Mouse (Mus musculus): ENCODE data around the gene Adcy4. TPM values are rescaled to one million over a fixed set of nuclear protein-coding genes. Genes with fewer than 3 reads are reported as not detected.
"Not testable (repeated sequence)": the region's sequence is repeated elsewhere in the genome, so short reads cannot be mapped to it uniquely, and the experiment has no call there.

Gene Adcy4
- polyA plus RNA-seq, 1 experiment, result 18.0 TPM

- no peak overlapping the region for H3K27ac ChIP-seq (ENCODE audit: insufficient read depth, low read length)
- TF ChIP-seq CTCF (IDR thresholded peaks at IDR 0.05; ENCODE audit: borderline replicate concordance, insufficient read depth, low read length), result no peak
- TF ChIP-seq POLR2A (IDR thresholded peaks at IDR 0.05; ENCODE audit: low read depth, low read length), result peak; percentile 53
- peak overlapping the region; percentile 15 for H3K4me3 ChIP-seq (ENCODE audit: insufficient read depth, low read length)
- no peaks in the 10 kb centered on the region for H3K4me1 ChIP-seq (ENCODE audit: control insufficient read depth, insufficient read depth, low read length)
Observed at GRCm38 (mm10) chr14:55762001-55762821, 21.7 kb downstream of the Adcy4 start.

- H3K4me3 ChIP-seq (ENCODE audit: insufficient read depth, low read length), result peak within 1 kb of the TSS; percentile 15
- no peaks in the 10 kb centered on the region for H3K4me1 ChIP-seq (ENCODE audit: control insufficient read depth, insufficient read depth, low read length)
- TF ChIP-seq CTCF (IDR thresholded peaks at IDR 0.05; ENCODE audit: borderline replicate concordance, insufficient read depth, low read length) (no peak), POLR2A (IDR thresholded peaks at IDR 0.05; ENCODE audit: low read depth, low read length) (no peak)
- H3K27ac ChIP-seq (ENCODE audit: insufficient read depth, low read length), result no peak within 1 kb of the TSS
Observed at GRCm38 (mm10) chr14:55761163-55761562, 22.7 kb downstream of the Adcy4 start, which contains the start of gene Ltb4r2. Ltb4r2 (plus strand) TSS chr14:55761428.

GRCm38 (mm10) chr14:55760156-55760555, 23.7 kb downstream of the Adcy4 start:
- H3K27ac ChIP-seq (ENCODE audit: insufficient read depth, low read length); H3K4me1 ChIP-seq (ENCODE audit: control insufficient read depth, insufficient read depth, low read length); H3K4me3 ChIP-seq (ENCODE audit: insufficient read depth, low read length): not testable (repeated sequence)
- TF ChIP-seq CTCF (IDR thresholded peaks at IDR 0.05; ENCODE audit: borderline replicate concordance, insufficient read depth, low read length), result peak; percentile 45; the same call in 1 of the 2 replicates

- H3K27ac ChIP-seq (ENCODE audit: insufficient read depth, low read length), result no peak within 1 kb of the TSS
- no peak within 1 kb of the TSS for H3K4me3 ChIP-seq (ENCODE audit: insufficient read depth, low read length)
- no peaks in the 10 kb centered on the region for H3K4me1 ChIP-seq (ENCODE audit: control insufficient read depth, insufficient read depth, low read length)
- TF ChIP-seq POLR2A (IDR thresholded peaks at IDR 0.05; ENCODE audit: low read depth, low read length) (no peak), CTCF (IDR thresholded peaks at IDR 0.05; ENCODE audit: borderline replicate concordance, insufficient read depth, low read length) (peak; percentile 19; the same call in 1 of the 2 replicates)
Observed at GRCm38 (mm10) chr14:55758363-55758784, 25.5 kb downstream of the Adcy4 start, which contains the start of gene Cideb. Cideb (minus strand) TSS chr14:55758458.

GRCm38 (mm10) chr14:55757566-55757965, 26.3 kb downstream of the Adcy4 start:
- no peak overlapping the region for H3K4me3 ChIP-seq (ENCODE audit: insufficient read depth, low read length)
- H3K27ac ChIP-seq (ENCODE audit: insufficient read depth, low read length), result no peak overlapping the region
- TF ChIP-seq CTCF (IDR thresholded peaks at IDR 0.05; ENCODE audit: borderline replicate concordance, insufficient read depth, low read length) (no peak), POLR2A (IDR thresholded peaks at IDR 0.05; ENCODE audit: low read depth, low read length) (no peak)
- H3K4me1 ChIP-seq (ENCODE audit: control insufficient read depth, insufficient read depth, low read length), result no peaks in the 10 kb centered on the region

- peak overlapping the region; percentile 76 for H3K4me3 ChIP-seq (ENCODE audit: insufficient read depth, low read length)
- no peak overlapping the region for H3K27ac ChIP-seq (ENCODE audit: insufficient read depth, low read length)
- no peaks in the 10 kb centered on the region; the same call in 1 of the 2 replicates for H3K4me1 ChIP-seq (ENCODE audit: control insufficient read depth, insufficient read depth, low read length)
- TF ChIP-seq CTCF (IDR thresholded peaks at IDR 0.05; ENCODE audit: borderline replicate concordance, insufficient read depth, low read length) (no peak), POLR2A (IDR thresholded peaks at IDR 0.05; ENCODE audit: low read depth, low read length) (no peak)
Observed at GRCm38 (mm10) chr14:55747051-55747847, 36.6 kb downstream of the Adcy4 start.

- H3K4me3 ChIP-seq (ENCODE audit: insufficient read depth, low read length), result peak overlapping the region; percentile 76
- H3K4me1 ChIP-seq (ENCODE audit: control insufficient read depth, insufficient read depth, low read length), result no peaks in the 10 kb centered on the region; the same call in 1 of the 2 replicates
- H3K27ac ChIP-seq (ENCODE audit: insufficient read depth, low read length), result no peak overlapping the region
- TF ChIP-seq CTCF (IDR thresholded peaks at IDR 0.05; ENCODE audit: borderline replicate concordance, insufficient read depth, low read length) (no peak), POLR2A (IDR thresholded peaks at IDR 0.05; ENCODE audit: low read depth, low read length) (no peak)
Observed at GRCm38 (mm10) chr14:55745861-55746237, 38.0 kb downstream of the Adcy4 start.

GRCm38 (mm10) chr14:55745180-55745860, 38.6 kb downstream of the Adcy4 start, which contains the start of the genes Dhrs1 and Nop9:
Dhrs1 (minus strand) TSS chr14:55745690.
Nop9 (plus strand) TSS chr14:55745693.
- no peak for TF ChIP-seq CTCF (IDR thresholded peaks at IDR 0.05; ENCODE audit: borderline replicate concordance, insufficient read depth, low read length)
- TF ChIP-seq POLR2A (IDR thresholded peaks at IDR 0.05; ENCODE audit: low read depth, low read length), result peak; percentile 93
- peak within 1 kb of the TSS; percentile 76 for H3K4me3 ChIP-seq (ENCODE audit: insufficient read depth, low read length)
- H3K4me1 ChIP-seq (ENCODE audit: control insufficient read depth, insufficient read depth, low read length), result no peaks in the 10 kb centered on the region; the same call in 1 of the 2 replicates
- no peak within 1 kb of the TSS for H3K27ac ChIP-seq (ENCODE audit: insufficient read depth, low read length)

GRCm38 (mm10) chr14:55743711-55744110, 40.2 kb downstream of the Adcy4 start:
- no peak overlapping the region for H3K27ac ChIP-seq (ENCODE audit: insufficient read depth, low read length)
- H3K4me1 ChIP-seq (ENCODE audit: control insufficient read depth, insufficient read depth, low read length), result no peaks in the 10 kb centered on the region; the same call in 1 of the 2 replicates
- H3K4me3 ChIP-seq (ENCODE audit: insufficient read depth, low read length), result no peak overlapping the region
- no peak for TF ChIP-seq POLR2A (IDR thresholded peaks at IDR 0.05; ENCODE audit: low read depth, low read length)
- peak; percentile 83; the same call in 1 of the 2 replicates for TF ChIP-seq CTCF (IDR thresholded peaks at IDR 0.05; ENCODE audit: borderline replicate concordance, insufficient read depth, low read length)
